Mouse (Mus musculus): ENCODE results near the gene Hectd2. TPM values are rescaled to one million over a fixed set of nuclear protein-coding genes. Genes with fewer than 3 reads are reported as not detected.

The Hectd2 gene
- total RNA-seq, 2 experiments from 2014 or later, result 4.3 to 4.8 TPM

DNA sequence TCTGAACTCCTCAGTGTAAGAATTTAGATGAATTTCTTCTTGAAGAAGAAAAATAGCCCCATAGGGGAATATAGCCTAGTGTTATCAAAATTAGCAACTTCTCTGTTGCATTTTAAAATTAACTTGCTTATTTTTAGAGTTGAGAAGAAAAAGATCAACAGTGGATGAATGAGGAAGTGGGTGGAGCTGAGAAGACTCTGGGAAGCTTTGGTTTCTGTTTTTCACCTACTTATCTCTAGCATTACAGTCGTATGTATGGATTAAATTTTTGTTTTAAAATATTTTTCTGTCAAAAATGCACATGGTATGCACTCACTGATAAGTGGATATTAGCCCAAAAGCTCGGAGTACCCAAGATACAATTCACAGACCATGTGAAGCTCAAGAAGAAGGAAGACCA lies 6.7 kb downstream of the Hectd2 start:
- no peak for DNase-seq

DNA sequence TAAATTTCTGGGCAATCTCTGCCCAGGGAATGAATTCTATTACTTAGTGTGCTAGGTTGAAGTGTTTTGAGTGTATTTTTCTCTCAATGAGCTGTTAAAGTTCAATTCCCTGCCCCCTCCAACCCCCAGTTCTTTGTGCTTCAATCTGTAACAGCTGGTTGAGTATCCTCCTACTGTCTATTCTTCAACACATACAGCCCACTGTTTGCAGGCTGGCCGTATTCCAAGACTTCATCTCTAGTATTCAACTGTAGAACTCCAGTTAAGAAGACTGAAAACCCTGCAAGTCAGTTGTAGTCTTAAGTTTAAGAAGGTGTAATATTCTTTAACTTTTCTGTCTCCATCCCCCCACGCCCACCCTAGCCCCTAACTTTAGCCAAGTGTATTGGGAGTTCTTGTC lies 10.0 kb downstream of the Hectd2 start:
- DNase-seq, result no peak

DNA sequence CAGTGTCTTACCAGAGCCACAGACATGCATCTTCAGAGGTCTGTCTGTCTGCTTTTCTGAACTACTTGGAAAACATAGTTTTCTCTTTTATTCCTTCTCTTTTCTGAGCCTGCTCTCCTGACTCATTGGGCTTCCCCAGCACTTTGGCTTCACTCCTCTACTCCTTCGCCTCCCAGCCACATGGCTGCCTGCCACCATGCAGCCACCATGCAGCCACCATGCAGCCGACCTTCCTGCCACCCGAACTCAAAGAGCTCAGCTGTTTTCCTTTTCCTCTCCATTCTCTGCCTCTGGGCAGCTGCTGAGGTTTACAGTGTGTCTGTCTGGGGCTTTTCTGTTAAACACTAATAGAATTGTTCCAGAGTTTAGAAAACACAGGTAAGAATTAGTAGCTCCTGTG lies 19.5 kb downstream of the Hectd2 start:
- peak; percentile 14 for DNase-seq

DNA sequence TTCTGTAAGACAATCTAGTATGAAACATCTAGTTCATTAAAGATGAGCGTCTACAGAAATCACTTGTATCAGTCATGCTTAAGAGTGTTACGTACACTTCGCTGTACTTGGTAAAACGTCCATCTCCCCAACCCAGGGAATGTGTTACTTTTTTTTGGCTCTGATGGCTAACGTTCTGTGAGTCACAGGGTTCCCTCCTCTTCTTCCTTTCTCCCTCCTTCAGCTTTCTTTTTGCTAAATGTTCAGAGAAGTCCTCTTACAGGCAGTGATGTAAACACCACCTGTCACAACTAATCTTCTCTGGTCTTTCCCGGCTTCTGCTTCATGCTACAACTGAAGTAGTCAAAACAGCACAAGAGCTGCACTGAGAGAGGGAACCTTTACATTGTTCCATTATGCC lies 20.7 kb downstream of the Hectd2 start:
- DNase-seq, result no peak

DNA sequence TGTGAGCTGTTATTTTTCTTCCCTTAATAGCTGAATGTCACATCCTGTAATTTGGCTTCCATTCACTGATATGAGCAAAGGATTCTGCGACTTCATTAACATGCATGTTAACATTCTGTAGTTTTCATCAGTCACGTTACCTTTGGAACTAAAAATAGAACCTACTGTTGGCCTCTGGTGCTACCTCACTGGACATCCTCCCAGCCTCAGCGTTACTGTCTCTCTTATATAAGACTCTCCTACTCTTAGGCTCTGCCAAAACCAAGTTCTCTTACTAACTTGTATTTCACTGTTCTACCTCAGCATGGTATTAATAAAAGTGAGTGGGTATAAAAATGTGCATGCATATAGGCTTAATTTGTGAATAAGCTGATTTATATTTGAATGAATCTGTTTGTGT lies 26.4 kb downstream of the Hectd2 start:
- DNase-seq, result no peak

DNA sequence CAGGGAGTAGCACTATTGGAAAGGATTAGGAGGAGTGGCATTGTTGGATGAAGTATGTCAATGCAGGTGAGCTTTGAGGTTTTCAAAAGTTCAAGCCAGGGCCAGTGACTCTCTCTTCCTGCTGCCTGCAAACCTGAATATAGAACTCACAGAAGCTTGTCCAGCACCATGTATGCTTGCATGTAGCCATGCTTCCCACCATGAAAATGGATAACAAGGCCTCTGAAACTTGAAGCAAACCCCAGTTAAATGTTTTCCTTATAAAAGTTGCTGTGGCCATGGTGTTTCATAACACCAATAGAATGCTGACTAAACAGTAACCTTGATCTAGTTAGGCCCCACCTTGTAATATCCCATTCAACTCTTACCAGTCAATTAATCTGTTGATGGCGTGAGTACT lies 27.7 kb downstream of the Hectd2 start:
- DNase-seq, result no peak

DNA sequence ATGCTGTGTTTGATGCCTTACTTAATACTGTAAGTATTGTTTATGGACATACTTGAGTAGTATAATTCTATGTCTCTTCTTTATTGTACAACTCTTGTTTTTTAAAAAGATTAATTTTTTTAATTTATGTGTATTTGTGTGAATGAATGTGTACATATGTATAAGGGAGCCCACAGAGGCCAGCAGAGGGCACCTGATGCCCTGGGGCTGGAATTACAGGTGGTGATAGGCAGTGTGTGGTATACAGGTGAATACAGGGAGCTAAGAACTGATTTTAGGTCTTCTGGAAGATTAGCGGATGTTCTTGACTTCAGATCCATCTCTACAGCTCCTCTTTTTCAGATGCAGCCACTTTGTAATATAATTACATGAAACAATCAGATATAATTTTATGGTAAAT lies 31.1 kb downstream of the Hectd2 start:
- no peak for DNase-seq

DNA sequence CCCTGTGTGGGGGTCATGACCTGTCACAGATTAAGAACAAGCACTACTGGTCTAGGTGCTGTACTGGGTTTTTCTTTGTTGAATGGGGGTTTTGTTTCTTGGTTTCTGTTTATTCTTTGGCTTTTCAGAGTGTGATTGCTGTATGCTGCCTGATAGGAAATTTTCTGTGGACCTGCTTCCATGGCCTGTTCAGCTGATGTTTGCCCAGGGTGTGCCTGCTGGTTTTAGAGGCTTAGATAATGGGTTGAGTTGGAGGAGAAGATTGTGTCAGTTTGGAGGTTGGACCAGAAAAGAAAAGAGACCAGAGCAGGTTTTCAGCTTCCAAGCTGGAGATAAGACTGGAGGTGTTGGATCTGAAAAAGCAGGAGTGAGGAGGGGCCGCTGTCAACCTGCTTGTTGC lies 40.0 kb downstream of the Hectd2 start:
- DNase-seq, result no peak

DNA sequence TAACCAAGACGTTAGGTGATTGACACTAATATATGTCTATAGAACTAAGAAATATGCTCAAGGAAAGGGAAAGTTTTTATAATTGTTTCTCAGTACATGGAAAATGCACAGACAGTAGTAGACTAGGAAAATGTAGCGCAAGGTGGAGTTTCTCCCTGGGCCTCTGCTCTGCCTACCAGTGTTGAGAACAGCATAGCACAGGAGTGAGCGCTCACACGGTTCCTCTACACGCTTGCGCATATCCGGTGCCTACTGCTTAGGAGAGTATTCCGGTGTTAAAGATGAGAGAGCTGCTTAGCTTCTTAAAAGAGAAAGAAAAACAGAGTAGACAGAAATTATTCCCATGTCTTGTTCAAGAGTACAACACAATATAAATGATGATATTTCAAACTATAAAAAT lies 47.4 kb downstream of the Hectd2 start:
- no peak for DNase-seq

DNA sequence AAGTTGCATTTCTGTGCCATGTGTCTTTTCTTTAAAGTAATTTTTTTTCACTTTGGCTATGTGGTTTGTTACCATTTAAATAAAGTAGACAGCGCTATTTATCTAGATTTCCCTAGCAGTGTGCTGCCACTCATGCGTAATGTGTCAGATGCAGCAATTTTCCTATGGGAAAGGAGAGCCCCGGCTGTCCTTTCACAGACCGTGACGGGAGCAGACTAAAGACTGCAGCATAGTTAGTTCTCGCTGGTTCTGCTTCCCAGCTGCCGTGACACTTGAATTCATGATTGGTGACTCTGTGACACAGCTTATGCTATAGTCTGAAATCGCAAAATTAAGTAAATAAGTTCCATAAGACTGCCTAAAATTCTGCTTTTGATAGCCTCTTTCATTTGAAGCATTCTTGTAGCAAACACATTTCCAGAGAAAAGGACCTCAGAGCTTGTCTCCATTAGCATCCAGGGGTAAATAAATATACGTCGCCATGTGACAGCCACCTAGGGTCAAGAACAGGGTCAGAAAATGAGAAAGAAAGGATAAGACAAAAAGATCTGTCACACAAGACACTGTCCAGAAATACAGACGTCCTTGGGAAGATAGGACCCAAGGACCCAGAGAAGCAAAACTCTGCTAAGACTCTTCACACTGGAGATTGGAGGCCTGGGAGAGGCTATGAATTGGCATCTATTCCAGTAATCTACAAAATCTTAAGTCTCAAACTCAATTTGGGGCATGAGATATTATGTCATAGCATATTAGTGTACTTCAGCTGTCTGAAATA lies 48.3 kb downstream of the Hectd2 start:
- no peak for DNase-seq

DNA sequence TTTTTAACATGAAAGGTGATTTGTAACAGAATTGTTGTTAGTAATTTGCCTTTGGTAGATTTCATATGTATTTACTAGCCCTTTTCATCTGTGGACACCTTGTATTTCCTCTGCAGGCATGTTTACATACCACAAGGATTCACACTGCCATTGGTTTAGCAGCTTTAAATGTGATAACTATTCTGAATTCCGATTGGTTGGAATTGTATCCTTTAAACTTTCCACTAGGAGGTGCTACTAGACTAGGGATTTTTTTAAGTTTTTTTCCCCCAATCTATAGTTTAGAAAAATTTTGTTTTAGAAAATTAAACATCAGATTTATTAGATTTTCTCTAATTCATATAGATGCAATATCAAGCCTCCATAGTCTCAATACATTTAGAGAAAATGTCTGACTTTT lies 51.8 kb downstream of the Hectd2 start:
- DNase-seq, result no peak

DNA sequence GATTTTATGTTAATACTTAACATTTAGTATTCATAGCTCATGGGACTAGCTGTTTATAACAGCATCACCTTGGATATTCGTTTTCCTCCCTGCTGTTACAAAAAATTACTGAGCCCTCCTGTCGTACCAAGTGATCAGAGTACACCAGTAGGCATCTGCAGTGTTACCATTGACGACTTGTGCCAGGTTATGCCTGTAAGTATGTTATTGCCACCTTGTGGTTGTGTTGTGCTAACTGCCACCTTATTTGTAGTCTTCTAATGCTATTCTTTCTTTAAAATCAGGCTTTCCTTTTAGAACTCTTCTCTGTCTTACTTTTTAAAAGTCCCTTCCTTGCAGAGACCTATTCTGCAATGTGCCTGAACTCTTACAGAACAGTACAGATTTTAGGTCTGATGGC lies 54.8 kb downstream of the Hectd2 start:
- DNase-seq, result no peak

DNA sequence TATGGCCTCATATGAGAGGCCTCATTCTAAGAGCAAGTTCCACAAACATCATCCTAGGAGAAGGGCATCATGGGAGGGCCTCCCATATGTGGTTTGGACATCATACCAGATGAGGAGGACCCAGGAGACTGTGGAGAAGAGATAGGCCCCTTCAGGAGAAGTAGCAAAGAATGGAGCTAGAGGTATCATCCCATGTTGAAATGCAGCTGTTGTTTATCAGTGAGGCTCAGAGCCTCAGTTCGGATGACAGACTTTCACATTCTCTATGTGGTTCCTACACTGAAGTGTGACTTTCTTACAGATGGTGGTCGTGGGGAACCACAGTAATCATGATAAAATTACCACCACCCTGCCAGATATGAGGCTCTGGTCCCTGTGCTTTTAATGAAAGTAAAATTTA lies 55.9 kb downstream of the Hectd2 start:
- DNase-seq, result no peak

DNA sequence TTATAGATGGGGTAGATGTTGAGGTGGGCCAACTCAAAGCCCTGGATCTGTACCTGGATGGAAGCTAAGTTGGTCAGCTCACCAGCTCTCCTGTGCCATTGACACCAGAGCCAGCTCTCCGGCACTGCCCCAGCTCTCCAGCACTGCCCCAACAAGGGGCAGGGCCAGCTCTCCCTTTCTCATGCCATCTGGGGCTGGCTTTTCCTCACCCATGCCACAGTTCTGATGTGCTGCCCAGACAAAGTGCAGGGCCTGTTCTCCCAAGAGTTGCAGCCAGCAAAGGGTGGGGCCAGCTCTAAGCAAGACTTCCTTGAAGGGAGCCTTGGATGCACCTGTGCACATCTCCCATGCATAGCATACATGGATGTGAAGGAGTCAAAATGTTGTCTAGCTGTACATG lies 71.5 kb downstream of the Hectd2 start:
- no peak for DNase-seq

DNA sequence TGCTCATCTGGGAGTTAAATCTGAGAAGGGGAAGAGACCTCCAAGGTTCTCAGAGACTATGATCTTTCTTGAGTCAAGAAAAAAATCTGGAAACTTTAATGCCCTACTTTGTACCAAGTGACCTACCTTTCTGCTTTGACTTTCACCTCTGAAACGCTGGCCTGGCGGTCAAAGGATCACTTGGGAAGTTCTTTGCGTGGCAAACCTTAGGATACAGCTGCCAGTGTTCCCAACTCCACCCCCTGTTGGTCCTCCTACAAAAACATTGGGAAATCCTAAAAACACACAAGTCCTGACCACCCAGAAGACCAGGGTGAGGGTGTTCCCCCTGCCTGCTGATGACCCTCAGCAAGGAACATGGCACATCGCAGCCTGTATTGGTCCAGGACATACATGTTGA lies 72.4 kb downstream of the Hectd2 start:
- no peak for DNase-seq

DNA sequence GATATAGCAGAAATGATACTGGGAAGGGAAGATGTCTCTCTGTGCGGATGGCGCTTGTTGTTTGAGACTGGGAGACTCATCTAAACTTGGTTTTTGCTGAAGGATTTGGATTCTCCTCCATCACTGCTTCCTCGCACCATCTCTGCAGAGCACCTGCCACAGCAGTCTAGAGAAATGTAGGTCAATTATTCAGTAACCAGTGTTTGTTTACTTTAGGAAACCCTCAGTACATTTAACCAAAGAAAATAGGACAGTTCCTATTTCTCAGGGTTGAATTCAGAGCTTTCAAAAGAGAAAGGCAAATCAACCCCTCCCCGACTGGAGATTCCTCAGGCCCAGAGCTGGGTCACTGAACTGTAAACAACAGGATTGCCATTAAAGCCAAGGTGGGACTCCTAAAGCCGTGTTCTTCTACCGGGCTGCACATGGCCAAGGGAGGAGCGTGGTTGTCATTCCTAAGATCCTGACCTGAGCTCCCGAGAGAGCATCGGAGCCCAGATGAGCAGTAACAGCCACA lies 75.0 kb downstream of the Hectd2 start:
- DNase-seq, result no peak

DNA sequence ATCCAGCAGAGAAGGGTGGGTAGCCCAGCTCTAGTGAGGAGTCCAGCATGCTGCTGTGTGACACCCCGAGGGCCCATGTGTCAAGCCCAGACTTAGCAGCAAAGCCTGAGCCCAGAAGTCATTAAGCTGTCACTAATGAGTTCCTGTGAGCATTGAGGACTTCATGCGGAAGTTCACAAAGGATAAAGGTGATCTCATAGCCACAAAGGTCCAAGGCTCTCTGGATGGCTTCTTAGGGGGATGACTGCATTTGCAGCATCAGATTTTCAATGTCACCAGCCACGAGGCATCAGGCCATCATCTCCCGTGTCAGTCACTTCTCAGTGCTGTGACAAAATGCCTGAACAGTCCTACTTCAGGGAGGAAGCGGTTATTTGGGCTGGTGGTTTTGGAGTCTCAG lies 75.9 kb downstream of the Hectd2 start:
- DNase-seq, result no peak

DNA sequence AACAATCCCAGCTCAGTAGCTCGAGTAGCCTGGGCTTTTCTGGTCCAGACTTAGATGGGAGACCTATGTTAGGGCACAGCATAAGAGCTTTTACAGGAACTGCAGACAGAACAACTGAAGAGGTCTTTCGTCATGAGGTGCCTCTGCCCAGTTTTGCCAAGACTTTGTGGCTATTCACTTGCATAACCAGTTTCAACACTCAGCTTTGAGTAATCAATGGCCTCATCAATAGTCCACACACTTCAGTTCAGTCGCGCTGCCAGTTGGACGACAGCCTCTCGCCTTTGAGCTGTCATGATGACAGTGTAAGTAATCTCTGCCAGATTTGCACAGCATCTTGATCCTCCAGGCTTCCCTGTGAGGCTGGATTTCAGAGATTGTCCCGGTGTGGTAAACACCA lies 80.3 kb downstream of the Hectd2 start:
- DNase-seq, result no peak

DNA sequence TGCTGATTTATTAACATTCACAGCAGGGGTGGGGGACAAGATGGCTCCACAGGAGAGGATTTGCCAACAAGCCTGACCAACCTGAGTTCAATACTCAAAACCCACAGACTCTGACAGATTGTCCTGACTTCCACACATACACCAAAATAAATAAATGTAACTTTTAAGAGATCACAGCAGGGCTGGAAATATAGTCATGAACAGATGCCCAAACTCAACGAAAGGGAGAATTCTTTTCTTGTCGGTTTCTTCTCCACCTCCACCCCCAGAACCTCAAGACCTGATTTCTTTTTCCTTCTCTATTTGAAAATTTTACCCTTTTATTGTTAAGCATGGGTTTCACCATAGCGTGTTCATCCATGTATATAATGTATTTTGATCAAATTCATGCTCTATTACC lies 82.8 kb downstream of the Hectd2 start:
- DNase-seq, result no peak

DNA sequence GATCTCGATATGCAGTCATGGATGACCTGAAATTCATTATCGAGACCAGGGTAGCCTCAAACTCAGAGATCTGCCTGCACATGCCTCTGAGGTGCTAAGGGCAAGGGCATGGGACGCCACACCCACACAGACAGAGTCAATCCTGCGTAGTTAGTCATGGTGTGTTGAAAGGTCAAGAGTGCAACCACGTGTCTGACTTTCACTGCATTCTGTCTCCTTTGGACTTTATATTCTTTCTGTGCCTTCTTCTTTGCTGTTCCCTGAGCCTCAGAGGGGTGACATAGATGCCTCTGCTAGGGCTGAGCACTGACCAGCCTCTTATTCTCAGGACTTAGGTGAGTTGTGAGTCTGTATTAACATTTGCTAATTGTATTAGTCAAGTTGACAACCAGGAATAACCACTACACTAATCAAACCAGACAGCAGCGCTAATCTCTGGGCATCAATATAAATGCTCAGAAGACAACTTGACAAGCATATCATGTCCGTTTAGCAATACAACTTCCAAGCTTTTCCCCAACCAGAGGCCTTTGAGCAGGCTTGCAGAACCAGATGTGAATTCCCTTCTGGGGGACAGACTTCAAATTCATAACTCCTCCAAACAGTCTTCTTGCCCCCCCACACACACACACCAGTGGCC lies 83.6 kb downstream of the Hectd2 start:
- no peak for DNase-seq

DNA sequence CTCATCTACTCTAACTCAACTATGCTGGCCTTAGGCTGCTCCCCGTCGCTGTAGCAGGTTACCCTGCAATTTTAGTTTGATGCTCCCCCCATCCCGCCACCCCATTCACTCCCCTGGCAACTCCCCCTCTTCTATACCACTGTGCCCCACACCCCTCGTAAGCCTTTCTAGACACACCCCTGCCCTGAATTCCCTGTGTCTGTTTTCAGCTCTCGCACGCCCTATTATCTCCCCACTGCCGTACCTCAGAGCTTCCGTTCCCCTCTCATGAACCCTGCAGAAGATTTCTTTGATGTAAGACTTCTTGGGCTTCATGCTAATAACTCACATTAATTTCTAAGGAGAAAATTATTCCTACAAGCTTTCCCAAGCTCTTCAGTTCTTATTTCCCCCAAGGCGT lies 84.6 kb downstream of the Hectd2 start:
- no peak for DNase-seq

DNA sequence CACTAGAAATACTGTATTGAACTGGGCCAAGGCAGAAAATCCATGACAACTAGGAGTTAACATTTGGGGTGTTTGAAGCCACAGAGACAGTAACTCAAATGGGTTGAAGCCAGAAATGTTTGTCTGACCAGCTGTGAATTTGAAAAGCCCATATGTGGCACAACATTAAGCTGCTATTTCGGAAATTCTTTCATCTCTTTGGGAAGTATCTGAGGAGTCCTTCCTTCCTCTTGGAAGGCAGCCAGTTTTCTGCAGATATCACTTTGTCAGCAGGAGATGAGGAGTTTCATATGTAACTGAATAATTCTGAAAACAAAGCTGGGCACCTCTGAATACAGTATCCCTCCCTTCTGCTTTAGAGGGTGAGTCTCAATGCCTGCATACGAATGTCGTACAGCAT lies 86.7 kb downstream of the Hectd2 start:
- DNase-seq, result no peak

DNA sequence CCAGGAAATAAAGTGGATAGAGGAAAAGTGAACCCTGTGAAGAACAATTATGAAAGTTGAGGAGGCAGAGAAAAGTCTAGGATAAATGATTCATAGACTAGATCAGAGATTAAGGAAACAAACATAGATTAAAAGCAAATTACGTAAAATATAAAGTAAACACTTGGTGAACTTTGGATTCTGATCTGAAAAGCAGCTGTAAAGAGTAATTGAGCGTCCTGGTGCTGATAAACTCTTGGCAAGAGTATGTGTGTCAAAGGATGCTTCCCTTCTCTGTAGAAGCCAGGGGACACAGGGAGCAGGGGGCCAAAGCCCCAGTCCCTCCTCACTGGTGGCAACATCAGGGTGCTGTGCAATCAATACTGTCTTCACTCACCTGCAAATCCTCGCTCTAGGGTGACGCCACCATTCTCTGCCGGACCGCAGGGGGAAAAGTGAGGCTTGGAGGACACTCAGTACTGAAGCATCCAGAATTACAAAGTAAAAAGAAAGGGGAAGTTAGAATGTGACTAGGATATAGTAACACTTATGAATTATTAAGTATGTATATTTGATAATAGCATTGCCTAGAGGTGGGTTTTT lies 91.0 kb downstream of the Hectd2 start:
- no peak for DNase-seq

Data from gastrocnemius, postnatal 10 days (tissue).